Mouse (Mus musculus): ENCODE results near the gene Icam4. TPM values are rescaled to one million over a fixed set of nuclear protein-coding genes. Genes with fewer than 3 reads are reported as not detected.

Icam4 gene
- polyA plus RNA-seq (2014; fragmentation: Illumina TruSeq; extraction: RNeasy Lipid Tissue Mini Kit (QIAGEN cat#74804); ENCODE audit: low replicate concordance) = not detected

GRCm38 (mm10) chr9:21029291-21030054 lies at the start of gene Icam4:
Icam4 (plus strand) TSS chr9:21029373.

GRCm38 (mm10) chr9:21002627-21003551 lies 26.3 kb upstream of the Icam4 start, which contains the start of gene Mrpl4:
Mrpl4 (plus strand) TSS chr9:21002738.

GRCm38 (mm10) chr9:21015571-21016130 lies 13.5 kb upstream of the Icam4 start, which contains the start of gene Icam1:
Icam1 (plus strand) TSS chr9:21015985.

GRCm38 (mm10) chr9:21031896-21032351 lies 2.8 kb downstream of the Icam4 start, which contains the start of gene Icam5:
Icam5 (plus strand) TSS chr9:21032073.

GRCm38 (mm10) chr9:21067006-21067684 lies 38.0 kb downstream of the Icam4 start, which contains the start of gene Zglp1:
Zglp1 (minus strand) TSS chr9:21067093.

GRCm38 (mm10) chr9:21073044-21073840 lies 44.1 kb downstream of the Icam4 start, which contains the start of the genes Gm49373 and Fdx1l:
Gm49373 (minus strand) TSS chr9:21073096.
Fdx1l (minus strand) TSS chr9:21073614.

Other genes with a start within 250 kb of the Icam4 start
- gene Col5a3, start 214.3 kb upstream of the Icam4 start, polyA plus RNA-seq (2014; fragmentation: Illumina TruSeq; extraction: RNeasy Lipid Tissue Mini Kit (QIAGEN cat#74804); ENCODE audit: low replicate concordance) = 0.15 TPM
- not detected for gene Rdh8, start 210.9 kb upstream of the Icam4 start, polyA plus RNA-seq (2014; fragmentation: Illumina TruSeq; extraction: RNeasy Lipid Tissue Mini Kit (QIAGEN cat#74804); ENCODE audit: low replicate concordance)
- 3.6 TPM for gene A230050P20Rik, start 160.7 kb upstream of the Icam4 start, polyA plus RNA-seq (2014; fragmentation: Illumina TruSeq; extraction: RNeasy Lipid Tissue Mini Kit (QIAGEN cat#74804); ENCODE audit: low replicate concordance)
- not detected for gene Angptl6, start 149.6 kb upstream of the Icam4 start, polyA plus RNA-seq (2014; fragmentation: Illumina TruSeq; extraction: RNeasy Lipid Tissue Mini Kit (QIAGEN cat#74804); ENCODE audit: low replicate concordance)
- 0.48 TPM for gene Ppan, start 141.2 kb upstream of the Icam4 start, polyA plus RNA-seq (2014; fragmentation: Illumina TruSeq; extraction: RNeasy Lipid Tissue Mini Kit (QIAGEN cat#74804); ENCODE audit: low replicate concordance)
- 8.9 TPM for gene Eif3g, start 130.8 kb upstream of the Icam4 start, polyA plus RNA-seq (2014; fragmentation: Illumina TruSeq; extraction: RNeasy Lipid Tissue Mini Kit (QIAGEN cat#74804); ENCODE audit: low replicate concordance)
- 5.3 TPM for gene Dnmt1, start 69.5 kb upstream of the Icam4 start, polyA plus RNA-seq (2014; fragmentation: Illumina TruSeq; extraction: RNeasy Lipid Tissue Mini Kit (QIAGEN cat#74804); ENCODE audit: low replicate concordance)
- 0.07 TPM for gene S1pr2, start 52.6 kb upstream of the Icam4 start, polyA plus RNA-seq (2014; fragmentation: Illumina TruSeq; extraction: RNeasy Lipid Tissue Mini Kit (QIAGEN cat#74804); ENCODE audit: low replicate concordance)
- 1.6 TPM for gene Mrpl4, start 26.6 kb upstream of the Icam4 start, polyA plus RNA-seq (2014; fragmentation: Illumina TruSeq; extraction: RNeasy Lipid Tissue Mini Kit (QIAGEN cat#74804); ENCODE audit: low replicate concordance)
- gene Icam1, start 13.4 kb upstream of the Icam4 start, polyA plus RNA-seq (2014; fragmentation: Illumina TruSeq; extraction: RNeasy Lipid Tissue Mini Kit (QIAGEN cat#74804); ENCODE audit: low replicate concordance) = 2.1 TPM
- not detected for gene Icam5, start 2.7 kb downstream of the Icam4 start, polyA plus RNA-seq (2014; fragmentation: Illumina TruSeq; extraction: RNeasy Lipid Tissue Mini Kit (QIAGEN cat#74804); ENCODE audit: low replicate concordance)
- not detected for gene Zglp1, start 37.7 kb downstream of the Icam4 start, polyA plus RNA-seq (2014; fragmentation: Illumina TruSeq; extraction: RNeasy Lipid Tissue Mini Kit (QIAGEN cat#74804); ENCODE audit: low replicate concordance)
- 0.22 TPM for gene Gm49373, start 43.7 kb downstream of the Icam4 start, polyA plus RNA-seq (2014; fragmentation: Illumina TruSeq; extraction: RNeasy Lipid Tissue Mini Kit (QIAGEN cat#74804); ENCODE audit: low replicate concordance)
- gene Fdx1l, start 44.2 kb downstream of the Icam4 start, polyA plus RNA-seq (2014; fragmentation: Illumina TruSeq; extraction: RNeasy Lipid Tissue Mini Kit (QIAGEN cat#74804); ENCODE audit: low replicate concordance) = not detected
- gene Gm38431, start 62.6 kb downstream of the Icam4 start, polyA plus RNA-seq (2014; fragmentation: Illumina TruSeq; extraction: RNeasy Lipid Tissue Mini Kit (QIAGEN cat#74804); ENCODE audit: low replicate concordance) = 1.3 TPM
- gene Raver1, start 62.6 kb downstream of the Icam4 start, polyA plus RNA-seq (2014; fragmentation: Illumina TruSeq; extraction: RNeasy Lipid Tissue Mini Kit (QIAGEN cat#74804); ENCODE audit: low replicate concordance) = 10.2 TPM
- 2.3 TPM for gene Tyk2, start 101.9 kb downstream of the Icam4 start, polyA plus RNA-seq (2014; fragmentation: Illumina TruSeq; extraction: RNeasy Lipid Tissue Mini Kit (QIAGEN cat#74804); ENCODE audit: low replicate concordance)
- gene Cdc37, start 120.6 kb downstream of the Icam4 start, polyA plus RNA-seq (2014; fragmentation: Illumina TruSeq; extraction: RNeasy Lipid Tissue Mini Kit (QIAGEN cat#74804); ENCODE audit: low replicate concordance) = 1.6 TPM
- 0.48 TPM for gene Pde4a, start 136.3 kb downstream of the Icam4 start, polyA plus RNA-seq (2014; fragmentation: Illumina TruSeq; extraction: RNeasy Lipid Tissue Mini Kit (QIAGEN cat#74804); ENCODE audit: low replicate concordance)
- gene Keap1, start 210.0 kb downstream of the Icam4 start, polyA plus RNA-seq (2014; fragmentation: Illumina TruSeq; extraction: RNeasy Lipid Tissue Mini Kit (QIAGEN cat#74804); ENCODE audit: low replicate concordance) = 5.1 TPM
- not detected for gene S1pr5, start 219.1 kb downstream of the Icam4 start, polyA plus RNA-seq (2014; fragmentation: Illumina TruSeq; extraction: RNeasy Lipid Tissue Mini Kit (QIAGEN cat#74804); ENCODE audit: low replicate concordance)
- gene Atg4d, start 235.9 kb downstream of the Icam4 start, polyA plus RNA-seq (2014; fragmentation: Illumina TruSeq; extraction: RNeasy Lipid Tissue Mini Kit (QIAGEN cat#74804); ENCODE audit: low replicate concordance) = 1.1 TPM

All from small intestine, adult 10 weeks (tissue).